Mouse (Mus musculus) lung, postnatal 36 days (tissue): ENCODE data around the gene Dlk2.
A peak's percentile ranks its signal among the peaks of the same experiment; 100 is the strongest.

Source experiments
- DNase-seq: peaks from one replicate; pipeline ENCODE4 v3.0.0; 2022; ENCODE audit warnings: mixed read lengths

Gene Dlk2

GRCm38 (mm10) chr17:46274465-46274864 lies 22.8 kb upstream of the Dlk2 start:
- no peak for DNase-seq

- DNase-seq, result no peak
Measured at GRCm38 (mm10) chr17:46275034-46275433, 22.2 kb upstream of the Dlk2 start.

GRCm38 (mm10) chr17:46275506-46275905 lies 21.7 kb upstream of the Dlk2 start:
- no peak for DNase-seq

- no peak for DNase-seq
Measured at GRCm38 (mm10) chr17:46277586-46277985, 19.6 kb upstream of the Dlk2 start.

DNA sequence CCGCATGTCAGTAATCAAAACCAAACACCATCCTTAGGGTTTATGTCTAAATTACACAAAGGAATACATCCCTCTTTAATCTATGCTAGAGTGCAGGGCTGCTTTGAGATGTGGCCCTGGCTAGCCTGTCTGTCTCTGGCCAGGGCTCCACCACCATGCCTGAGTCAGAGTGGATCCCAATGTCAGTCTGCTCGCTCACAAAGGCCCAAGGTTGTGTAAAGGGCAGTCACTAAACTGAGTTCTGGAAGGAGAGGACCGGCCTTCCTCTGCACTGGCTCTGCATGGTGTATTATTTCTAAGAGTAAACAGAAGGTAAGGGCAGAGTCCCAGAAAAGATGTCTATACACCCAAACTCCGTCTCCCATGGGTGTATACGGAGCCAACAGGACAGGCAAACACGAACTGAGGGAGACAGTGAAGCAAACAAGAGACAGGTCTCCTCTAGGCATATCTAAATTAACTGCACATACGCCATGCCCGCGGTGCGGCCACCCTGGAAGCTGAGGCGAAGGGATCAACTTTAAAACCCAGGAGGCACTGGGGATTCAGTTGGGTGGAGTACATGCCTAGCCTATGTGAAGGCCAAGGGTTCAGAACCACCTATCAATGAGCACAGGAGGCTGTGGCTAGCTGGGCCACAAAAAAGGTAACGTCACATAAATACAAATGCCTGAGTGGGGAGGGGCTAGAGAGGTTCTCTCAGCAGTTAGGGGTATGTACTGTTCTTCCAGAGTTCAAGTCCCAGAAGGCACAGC lies 19.0 kb upstream of the Dlk2 start:
- no peak for DNase-seq

- DNase-seq, result peak; percentile 87
Measured at GRCm38 (mm10) chr17:46282483-46283123, 14.6 kb upstream of the Dlk2 start, which contains the start of gene Tjap1. TSS of gene Tjap1 (minus strand) at chr17:46283026.

- no peak for DNase-seq
Measured at GRCm38 (mm10) chr17:46283140-46283539, 14.1 kb upstream of the Dlk2 start.

DNA sequence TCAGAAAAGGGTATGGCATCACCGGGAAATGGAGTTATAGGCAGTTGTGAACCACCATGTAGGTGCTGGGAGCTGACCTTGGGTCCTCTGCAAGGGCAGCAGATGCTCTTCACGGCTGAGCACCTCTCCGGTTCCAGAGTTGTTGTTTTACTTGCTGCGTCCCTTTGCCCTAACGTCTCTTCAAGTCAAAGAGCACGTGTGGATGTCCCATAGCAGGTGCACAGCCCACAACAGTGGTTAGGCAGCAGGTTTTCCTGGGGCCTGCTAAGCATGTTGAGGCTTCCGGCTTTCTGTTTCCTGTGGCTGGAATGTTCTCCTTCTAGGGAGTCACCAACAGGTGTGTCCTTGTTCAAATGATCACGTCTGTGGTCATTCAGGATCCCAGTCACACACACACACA lies 13.3 kb upstream of the Dlk2 start:
- no peak for DNase-seq

DNA sequence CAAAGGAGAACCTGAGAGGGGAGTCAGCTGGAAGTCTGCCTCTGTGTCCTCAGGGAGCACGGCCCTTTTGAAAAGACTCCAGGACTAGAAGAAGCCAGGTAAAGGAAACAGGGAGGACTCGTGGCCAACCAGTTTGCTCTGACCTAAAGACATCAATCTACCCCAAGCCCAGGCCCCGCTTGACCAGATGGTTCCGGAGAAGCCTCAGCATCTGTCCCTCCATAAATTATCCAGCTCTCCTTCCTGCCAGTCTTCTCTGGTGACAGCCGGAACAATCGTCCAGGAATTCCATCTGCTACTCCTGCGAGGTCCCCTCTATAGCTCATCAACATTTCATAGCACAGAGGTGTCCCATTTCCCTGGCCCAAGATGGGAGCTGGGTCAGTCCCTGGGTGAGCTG lies 12.6 kb upstream of the Dlk2 start:
- no peak for DNase-seq

GRCm38 (mm10) chr17:46285407-46285806 lies 11.8 kb upstream of the Dlk2 start:
- DNase-seq, result no peak

GRCm38 (mm10) chr17:46287678-46288095 lies 9.5 kb upstream of the Dlk2 start:
- peak; percentile 50 for DNase-seq

GRCm38 (mm10) chr17:46296601-46297000 lies 620 bp upstream of the Dlk2 start:
- DNase-seq, result no peak

DNA sequence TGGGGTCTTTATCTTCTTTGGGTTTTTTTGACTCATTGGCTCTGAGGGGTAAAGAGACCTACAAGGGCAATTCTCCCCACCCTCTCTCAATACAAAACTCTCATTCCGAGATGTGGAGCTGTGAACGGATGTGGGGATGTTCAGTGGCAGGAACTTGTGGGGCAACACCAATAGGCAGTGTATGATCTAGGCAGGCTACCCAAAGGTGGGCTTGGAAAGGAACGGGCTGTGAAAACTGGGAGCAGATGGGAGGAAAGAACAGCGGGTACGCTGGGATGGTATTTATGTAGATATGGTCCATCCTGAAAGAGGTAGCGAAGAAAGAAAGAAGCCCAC lies 225 bp upstream of the Dlk2 start:
- DNase-seq, result no peak

- peak; percentile 90 for DNase-seq
Measured at GRCm38 (mm10) chr17:46298220-46298913, 1.1 kb downstream of the Dlk2 start.

DNA sequence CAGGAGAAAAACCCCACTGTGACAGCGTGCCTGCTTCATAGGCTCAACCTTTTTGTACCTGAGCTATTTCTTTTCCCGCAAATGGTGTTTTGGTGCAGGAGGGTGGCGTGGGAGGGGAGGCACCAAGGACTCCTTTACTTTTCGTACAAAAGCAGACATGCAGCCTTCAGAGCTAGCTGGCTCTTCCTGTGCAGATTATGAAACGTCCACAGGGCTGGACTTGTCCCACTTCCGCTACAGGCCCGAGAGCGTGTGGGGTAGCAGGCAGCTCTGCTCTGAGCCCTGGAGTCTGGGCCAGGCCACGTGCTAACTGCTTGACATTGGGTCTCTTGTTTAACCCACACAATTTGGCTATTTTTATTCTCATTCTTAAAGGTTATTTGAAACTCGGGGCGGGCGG lies 4.7 kb downstream of the Dlk2 start:
- peak; percentile 14 for DNase-seq

GRCm38 (mm10) chr17:46304184-46304583 lies 7.0 kb downstream of the Dlk2 start:
- DNase-seq, result no peak

DNA sequence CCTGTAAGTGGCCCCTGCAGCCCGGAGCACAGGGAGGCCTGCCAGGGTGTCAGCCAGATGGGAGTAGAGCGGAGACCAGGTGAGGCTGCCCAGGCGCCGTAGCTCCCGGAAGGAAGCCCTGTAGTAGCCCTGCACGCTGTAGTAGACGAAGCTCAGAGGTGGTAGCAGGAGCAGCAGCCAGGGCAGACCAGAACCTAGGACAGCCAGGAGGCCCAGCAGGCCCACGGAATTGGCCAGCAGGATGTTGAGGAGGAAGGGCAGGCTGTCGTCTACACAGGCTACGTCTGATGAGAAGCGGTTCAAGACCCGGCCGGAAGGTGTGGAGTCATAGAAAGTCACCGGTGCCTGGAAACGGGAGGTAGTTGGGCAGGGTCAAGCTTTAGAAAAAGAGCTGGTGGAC lies 9.7 kb downstream of the Dlk2 start:
- no peak for DNase-seq

DNA sequence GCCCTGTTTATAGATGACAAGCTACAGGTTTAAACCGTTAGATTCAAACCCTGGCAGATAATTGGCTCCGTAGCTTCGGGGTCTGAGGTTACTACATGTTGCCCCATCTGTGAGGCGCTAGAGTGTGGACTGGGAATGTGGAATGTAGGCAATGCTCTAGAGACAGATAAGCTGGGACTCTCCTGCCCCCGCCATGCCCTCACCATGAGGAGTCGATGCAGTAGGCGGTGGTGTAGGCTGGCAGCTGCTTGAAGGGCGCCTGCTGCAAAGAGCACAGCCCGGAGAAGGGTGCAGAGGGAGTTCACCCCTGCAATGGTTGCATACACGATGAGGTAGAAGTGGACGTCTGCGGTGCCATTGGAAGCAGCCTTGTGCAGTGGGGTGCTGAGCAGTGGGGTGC lies 12.6 kb downstream of the Dlk2 start:
- DNase-seq, result no peak

GRCm38 (mm10) chr17:46310515-46310914 lies 13.3 kb downstream of the Dlk2 start:
- DNase-seq, result no peak

DNA sequence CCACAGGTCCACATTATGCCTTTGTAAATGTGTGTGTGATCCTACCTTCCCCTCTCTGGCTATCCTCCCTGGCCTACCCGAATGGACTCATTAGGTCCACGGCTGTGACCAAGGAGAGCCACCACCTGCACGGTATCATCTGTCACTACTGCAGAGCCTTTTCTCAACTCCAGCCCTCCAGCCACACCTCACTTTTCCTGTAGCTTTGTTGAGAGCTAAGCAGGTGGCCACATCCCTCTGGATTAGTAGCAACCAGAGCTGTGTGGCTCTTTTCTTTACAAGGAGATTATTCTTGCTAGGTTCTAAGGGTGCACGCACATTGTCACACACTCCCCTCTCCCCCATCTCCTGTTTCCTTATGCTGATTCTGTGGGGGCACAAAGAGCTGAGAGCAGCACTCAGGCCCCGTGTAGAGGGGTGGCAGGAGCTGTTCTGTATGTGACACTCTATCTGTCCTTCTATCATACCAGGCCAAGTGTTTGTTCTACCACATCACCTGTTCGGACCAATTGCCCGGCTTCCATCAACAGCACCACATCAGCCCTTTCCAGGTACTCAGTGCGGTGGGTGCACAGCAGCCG lies 16.0 kb downstream of the Dlk2 start:
- no peak for DNase-seq

- no peak for DNase-seq
Measured at GRCm38 (mm10) chr17:46315813-46316212, 18.6 kb downstream of the Dlk2 start.

- no peak for DNase-seq
Measured at GRCm38 (mm10) chr17:46320492-46320891, 23.3 kb downstream of the Dlk2 start.

GRCm38 (mm10) chr17:46322046-46322823 lies 25.0 kb downstream of the Dlk2 start:
- DNase-seq, result no peak
